Mouse (Mus musculus) small intestine, adult 2 months (tissue): ENCODE results near the gene Styxl1.

Experiments
- CTCF ChIP-seq: fragments of 200-500 bp; IDR thresholded peaks from 2 replicates; pipeline ENCODE4 v1.5.1; 2012; ENCODE audit warnings: low read depth, mild to moderate bottlenecking, control low read depth, inconsistent platforms, low read length, moderate library complexity, mixed read lengths; ENCODE audit not compliant: insufficient replicate concordance, insufficient read length; ENCODE audit errors: extremely low read depth
- POLR2A ChIP-seq: fragments of 200-500 bp; IDR thresholded peaks from 2 replicates; pipeline ENCODE4 v1.6.1; 2012; ENCODE audit warnings: low read depth, mild to moderate bottlenecking, control low read depth, inconsistent platforms, low read length, moderate library complexity

DNA sequence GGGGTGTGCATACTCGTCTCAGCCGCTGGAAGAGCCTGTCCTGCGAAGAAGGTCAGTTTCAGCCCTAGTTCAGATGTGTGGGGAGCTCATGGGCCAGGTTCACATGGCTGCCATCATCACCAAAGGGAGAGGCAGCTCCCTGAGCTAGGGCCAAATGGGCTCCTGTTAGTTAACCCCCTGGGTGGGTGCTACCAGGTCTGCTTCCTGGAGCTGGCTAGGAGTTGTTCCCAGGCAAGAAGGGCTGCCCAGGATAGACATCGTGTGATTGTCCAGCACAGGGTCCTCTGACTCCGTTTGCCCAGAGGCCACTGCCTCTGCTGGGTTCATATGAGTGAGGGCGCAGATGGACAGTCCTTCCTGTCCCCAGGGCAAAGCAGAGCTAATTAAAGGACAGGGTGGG lies 52.2 kb downstream of the Styxl1 start:
- no peak for TF ChIP-seq CTCF
- TF ChIP-seq POLR2A: no peak
